Mouse (Mus musculus) forebrain, embryonic 14.5 days (tissue): ENCODE measurements at regions not wholly inside any gene's neighbourhood (a gene's known extent, or its start where the extent isn't known, plus 50 kb on each side); places are given as distances from the start of the nearest gene placed in this dataset.
A peak's percentile ranks its signal among the peaks of the same experiment; 100 is the strongest.

Experiments used
- ATAC-seq: fragments of 200-750 bp; cut with Nextera tagmentation; 2 replicates; pipeline ENCODE4 v1.8.0; 2017; ENCODE audit warnings: mild to moderate bottlenecking, moderate library complexity
- DNase-seq: peaks from one replicate; pipeline ENCODE4 v3.0.0-alpha.2; 2015; ENCODE audit warnings: low spot score
- H3K27ac ChIP-seq: fragments of 300-500 bp; sonication (generic); 2 replicates; pipeline ENCODE4 v1.5.1; 2014; ENCODE audit warnings: low read depth, mild to moderate bottlenecking, control low read depth, low read length, moderate library complexity
- H3K27me3 ChIP-seq: fragments of 300-500 bp; sonication (generic); replicated peaks from 2 replicates; pipeline ENCODE4 v1.6.1; 2014; ENCODE audit warnings: low read length, control low read depth, mixed read lengths; ENCODE audit not compliant: control insufficient read depth, insufficient read depth
- H3K36me3 ChIP-seq: fragments of 300-500 bp; sonication (generic); 2 replicates; pipeline ENCODE4 v1.6.1; 2014; ENCODE audit warnings: low read length, control low read depth; ENCODE audit not compliant: control insufficient read depth, insufficient read depth
- H3K4me1 ChIP-seq: fragments of 300-500 bp; sonication (generic); 2 replicates; pipeline ENCODE4 v1.6.1; 2014; ENCODE audit warnings: antibody characterized with exemption, low read length, control low read depth; ENCODE audit not compliant: control insufficient read depth, insufficient read depth
- H3K4me2 ChIP-seq: fragments of 300-500 bp; sonication (generic); 2 replicates; pipeline ENCODE4 v1.6.1; 2014; ENCODE audit warnings: mild to moderate bottlenecking, control low read depth, low read length
- H3K4me3 ChIP-seq: fragments of 300-500 bp; sonication (generic); 2 replicates; pipeline ENCODE4 v1.5.1; 2014; ENCODE audit warnings: low read depth, low read length, control low read depth
- H3K9ac ChIP-seq: fragments of 300-500 bp; sonication (generic); 2 replicates; pipeline ENCODE4 v1.6.1; 2014; ENCODE audit warnings: mild to moderate bottlenecking, low read length, control low read depth, moderate library complexity
- H3K9me3 ChIP-seq: fragments of 300-500 bp; sonication (generic); replicated peaks from 2 replicates; pipeline ENCODE4 v1.6.1; 2016; ENCODE audit warnings: low read length, control low read depth, mixed read lengths; ENCODE audit not compliant: control insufficient read depth
- WGBS: fragments of 180-500 bp; shearing (Covaris S2); extraction: QIAGEN DNeasy Blood & Tissue Kit; methylation state at CpG from one replicate; pipeline ENCODE4 v1.1.7; 2014; 5-methylcytosine and 5-hydroxymethylcytosine counted together

DNA sequence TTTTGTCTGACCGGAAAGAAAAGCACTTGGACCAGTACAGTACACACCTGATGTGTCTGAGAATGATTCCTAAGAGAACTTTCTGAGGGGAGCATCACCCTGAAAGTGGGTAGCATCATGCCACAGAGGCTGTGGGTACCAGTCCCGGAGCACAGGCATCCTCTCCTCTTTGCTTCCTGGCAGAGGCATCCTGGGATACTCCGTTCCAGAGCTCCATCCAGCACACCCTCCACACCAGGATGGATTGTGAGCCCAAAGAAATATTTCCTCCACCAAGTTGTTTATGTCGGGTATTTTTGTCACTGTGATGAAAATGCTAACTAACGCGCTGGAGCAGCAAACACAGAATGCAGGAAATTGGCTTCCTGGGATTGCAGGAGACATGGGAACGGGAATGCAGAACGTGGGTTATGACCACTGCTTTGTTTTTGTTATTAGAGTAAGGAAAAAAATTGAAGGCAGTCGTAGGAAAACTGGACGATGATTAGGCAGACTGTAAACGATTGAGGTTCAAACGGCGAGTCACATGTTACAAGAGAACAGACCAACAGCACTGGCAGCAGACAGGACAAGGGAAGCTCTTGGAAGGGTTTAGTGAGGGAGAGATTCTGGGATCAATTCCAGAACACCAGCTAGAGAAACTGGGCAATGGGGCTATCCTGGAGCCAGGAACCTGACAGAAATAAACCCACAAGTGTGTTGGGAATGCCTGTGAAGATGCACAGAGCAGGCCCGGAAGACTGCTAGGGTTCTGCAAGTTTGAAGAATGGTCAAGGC is 134.6 kb downstream of the Fgf18 start:
- no peaks in the 10 kb centered on the region for H3K27me3 ChIP-seq

DNA sequence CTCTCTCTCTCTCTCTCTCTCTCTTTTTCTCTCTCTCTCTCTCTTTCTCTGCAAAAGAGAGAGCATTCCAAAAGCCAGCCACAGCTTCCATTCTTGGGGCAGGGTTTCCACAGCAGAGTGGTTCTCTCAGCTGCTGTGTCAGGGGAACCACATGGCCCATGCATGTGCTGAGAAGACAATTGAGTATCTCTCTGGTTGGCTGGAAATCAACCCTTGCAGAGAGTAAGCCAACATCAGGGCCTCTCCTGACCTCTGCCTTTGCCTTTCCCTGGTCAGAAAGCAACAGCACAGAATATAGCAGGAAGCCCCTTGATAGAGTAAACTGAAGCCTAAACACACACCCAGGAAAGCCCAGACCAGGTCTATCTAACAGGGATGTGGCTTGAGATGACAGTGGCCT is 138.6 kb downstream of the Fgf18 start:
- Histone ChIP-seq H3K27ac (no peak overlapping the region), H3K9me3 (no peaks in the 10 kb centered on the region), H3K4me1 (0 out of 2 replicates have a peak, but pooled peaks cover 3% of the 10 kb centered on the region), H3K27me3 (no peaks in the 10 kb centered on the region), H3K9ac (no peak overlapping the region), H3K4me2 (no peak overlapping the region), H3K4me3 (no peak overlapping the region), H3K36me3 (no peaks in the 10 kb centered on the region)
- DNase-seq (no peak), ATAC-seq (no peak)

More for the DNA sequence above, 134.6 kb downstream of the Fgf18 start:
- no peaks in the 10 kb centered on the region for H3K4me1 ChIP-seq
- H3K9me3 ChIP-seq = no peaks in the 10 kb centered on the region
- ATAC-seq (no peak), DNase-seq (no peak)
- no peak overlapping the region for H3K27ac ChIP-seq
- 83% methylated on average over 14 of the region's 14 CpGs for WGBS
- no peak overlapping the region for H3K9ac ChIP-seq
- H3K4me3 ChIP-seq = no peak overlapping the region
- H3K4me2 ChIP-seq = no peak overlapping the region
- H3K36me3 ChIP-seq = no peaks in the 10 kb centered on the region

DNA sequence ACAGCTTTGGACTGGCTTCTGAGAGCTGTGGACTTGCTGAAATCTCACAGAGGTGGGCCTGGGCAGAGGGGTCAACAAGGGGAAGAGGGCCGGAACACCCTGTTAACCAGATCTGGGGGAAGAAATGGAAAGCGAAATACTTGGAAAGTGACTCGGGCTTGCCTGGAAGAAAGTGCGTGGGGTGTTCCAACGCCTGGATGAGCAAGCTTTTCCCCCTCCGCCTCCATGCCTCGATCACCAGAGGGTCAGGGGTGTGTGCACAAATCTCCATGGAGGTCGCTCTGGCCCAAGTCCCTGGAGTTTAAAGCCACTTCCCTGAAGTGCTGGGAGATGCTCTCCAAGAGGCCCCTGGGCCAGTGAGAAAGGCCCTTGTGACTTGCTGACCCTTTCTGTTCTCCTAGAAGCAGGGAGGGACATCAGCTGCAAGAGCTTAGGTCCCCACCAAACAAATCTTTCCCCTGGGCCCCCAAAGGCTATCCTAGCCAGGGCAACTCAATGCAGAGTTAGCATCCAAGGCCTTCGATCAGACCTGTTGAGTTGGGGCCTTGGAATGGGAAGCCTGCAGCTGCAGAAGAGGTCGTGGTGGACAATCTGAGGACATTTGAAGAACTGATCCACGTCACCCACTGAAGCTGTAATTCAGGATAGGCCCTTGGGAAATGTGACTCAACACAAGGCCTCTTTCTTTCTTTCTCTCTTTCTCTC is 139.2 kb downstream of the Fgf18 start:
- Histone ChIP-seq H3K36me3 (no peaks in the 10 kb centered on the region), H3K4me3 (no peak overlapping the region), H3K27ac (no peak overlapping the region), H3K27me3 (no peaks in the 10 kb centered on the region), H3K4me1 (0 out of 2 replicates have a peak, but pooled peaks cover 3% of the 10 kb centered on the region), H3K9me3 (no peaks in the 10 kb centered on the region), H3K9ac (no peak overlapping the region), H3K4me2 (no peak overlapping the region)
- WGBS = 91% methylated on average over 11 of the region's 11 CpGs
- ATAC-seq (no peak), DNase-seq (no peak)

DNA sequence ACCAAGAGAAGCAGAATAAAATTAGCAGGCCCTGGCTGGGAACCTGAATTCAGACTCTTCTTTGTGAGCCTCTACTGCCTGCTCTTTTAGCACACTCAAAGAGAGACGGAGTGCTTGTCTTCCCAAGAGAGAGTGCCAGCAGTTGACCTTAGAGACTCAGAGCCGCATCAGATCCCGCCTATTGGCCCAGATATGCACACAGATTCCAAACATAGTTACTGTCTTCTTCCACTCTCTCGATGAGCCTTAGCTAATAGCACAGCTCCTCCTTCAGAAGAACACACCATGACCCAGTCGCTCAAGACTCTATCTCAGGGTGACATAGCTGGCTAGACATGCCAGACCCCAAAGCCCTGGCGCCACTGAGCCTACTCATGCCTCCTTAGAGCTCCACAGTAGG is 139.8 kb downstream of the Fgf18 start:
- no peak overlapping the region for H3K27ac ChIP-seq
- H3K36me3 ChIP-seq = no peaks in the 10 kb centered on the region
- DNase-seq (no peak), ATAC-seq (no peak)
- no peaks in the 10 kb centered on the region for H3K9me3 ChIP-seq
- H3K4me2 ChIP-seq = no peak overlapping the region
- no peak overlapping the region for H3K9ac ChIP-seq
- H3K4me3 ChIP-seq = no peak overlapping the region
- WGBS = 90% methylated on average over 6 of the region's 6 CpGs
- H3K27me3 ChIP-seq = no peaks in the 10 kb centered on the region
- 0 out of 2 replicates have a peak, but pooled peaks cover 3% of the 10 kb centered on the region for H3K4me1 ChIP-seq

DNA sequence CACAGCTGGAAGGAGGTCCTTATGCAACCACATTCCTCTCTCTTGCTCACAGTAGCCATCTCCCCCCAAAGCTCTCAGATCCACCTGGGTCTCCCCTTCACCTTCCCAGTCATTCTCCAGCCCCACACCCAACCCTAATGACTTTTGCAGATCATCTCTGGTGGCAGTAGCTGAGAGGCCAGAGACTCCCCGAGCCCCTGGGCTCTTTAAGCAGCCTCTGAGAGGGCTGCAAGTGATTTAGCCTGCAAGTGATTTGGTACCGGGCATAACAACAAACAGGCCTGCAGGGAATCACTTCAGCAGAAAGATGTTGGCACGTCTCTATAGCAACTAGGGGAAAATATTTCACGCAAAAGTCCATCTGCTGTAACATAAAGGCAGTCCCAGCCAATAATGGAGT is 142.0 kb downstream of the Fgf18 start:
- no peak; the same call in 1 of the 2 replicates for ATAC-seq
- DNase-seq = peak; percentile 59

DNA sequence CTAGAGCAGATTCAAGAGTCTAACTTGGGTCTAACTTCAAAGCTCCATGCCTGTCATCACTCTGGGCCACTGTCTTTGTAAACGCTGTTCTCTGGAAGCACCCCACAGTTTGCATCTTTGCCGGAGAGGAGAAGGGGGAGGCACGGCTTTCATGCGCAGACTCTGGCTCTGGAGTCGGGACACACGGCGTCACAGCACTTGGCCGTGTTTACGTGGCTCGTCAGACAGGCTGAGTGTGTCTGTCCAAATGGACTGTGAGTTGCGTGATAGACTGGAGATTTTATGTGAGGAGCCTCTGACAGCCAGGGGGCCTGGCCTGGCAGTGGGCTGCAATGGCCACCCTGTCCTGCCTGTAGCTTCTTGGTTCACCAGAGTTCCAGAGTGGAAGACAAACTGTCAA is 142.6 kb downstream of the Fgf18 start:
- H3K27ac ChIP-seq = no peak overlapping the region
- no peak overlapping the region for H3K4me2 ChIP-seq
- H3K4me1 ChIP-seq = 0 out of 2 replicates have a peak, but pooled peaks cover 3% of the 10 kb centered on the region
- H3K9ac ChIP-seq = no peak overlapping the region
- ATAC-seq (no peak), DNase-seq (no peak)
- H3K27me3 ChIP-seq = no peaks in the 10 kb centered on the region
- no peaks in the 10 kb centered on the region for H3K36me3 ChIP-seq
- no peaks in the 10 kb centered on the region for H3K9me3 ChIP-seq
- no peak overlapping the region for H3K4me3 ChIP-seq
- WGBS = 90% methylated on average over 11 of the region's 11 CpGs

More for the DNA sequence above, 142.0 kb downstream of the Fgf18 start:
- no peak overlapping the region for H3K27ac ChIP-seq
- H3K4me3 ChIP-seq = no peak overlapping the region
- H3K27me3 ChIP-seq = no peaks in the 10 kb centered on the region
- H3K4me2 ChIP-seq = no peak overlapping the region
- 0 out of 2 replicates have a peak, but pooled peaks cover 3% of the 10 kb centered on the region for H3K4me1 ChIP-seq
- no peaks in the 10 kb centered on the region for H3K36me3 ChIP-seq
- no peak overlapping the region for H3K9ac ChIP-seq
- WGBS = 40% methylated on average over 4 of the region's 4 CpGs
- no peaks in the 10 kb centered on the region for H3K9me3 ChIP-seq

DNA sequence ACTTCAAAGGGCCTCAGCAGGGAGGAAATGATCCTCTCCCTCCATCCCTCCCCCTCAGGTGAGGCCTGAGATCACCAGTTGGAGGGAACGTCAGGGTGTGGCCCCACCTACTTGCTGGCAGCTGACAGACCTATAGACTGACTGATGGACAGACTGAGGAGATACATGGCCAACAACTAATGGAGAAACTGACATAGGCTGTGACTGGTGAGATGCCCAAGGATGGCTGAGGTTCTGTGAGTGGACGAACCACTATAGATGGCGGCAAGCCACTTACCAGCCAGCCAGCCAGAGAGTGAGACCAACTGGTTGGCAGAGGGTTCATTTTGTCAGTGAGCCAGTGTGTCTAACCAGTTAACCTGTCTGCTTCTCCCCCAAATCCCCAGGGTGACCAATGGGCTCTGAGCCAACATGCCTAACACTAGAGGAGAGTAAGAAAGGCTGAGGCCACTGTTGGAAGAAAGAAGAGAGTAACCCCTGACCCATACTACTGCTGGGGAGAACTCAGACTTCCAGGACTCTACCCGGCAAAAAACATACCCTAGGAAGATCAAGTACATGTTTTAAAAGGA is 147.4 kb downstream of the Fgf18 start:
- Histone ChIP-seq H3K4me2 (no peak overlapping the region), H3K9ac (no peak overlapping the region), H3K27me3 (no peaks in the 10 kb centered on the region), H3K36me3 (no peaks in the 10 kb centered on the region), H3K4me1 (no peaks in the 10 kb centered on the region), H3K4me3 (no peak overlapping the region), H3K27ac (no peak overlapping the region), H3K9me3 (no peaks in the 10 kb centered on the region)
- no peak for ATAC-seq
- no peak for DNase-seq
- WGBS = 85% methylated on average over 4 of the region's 4 CpGs

DNA sequence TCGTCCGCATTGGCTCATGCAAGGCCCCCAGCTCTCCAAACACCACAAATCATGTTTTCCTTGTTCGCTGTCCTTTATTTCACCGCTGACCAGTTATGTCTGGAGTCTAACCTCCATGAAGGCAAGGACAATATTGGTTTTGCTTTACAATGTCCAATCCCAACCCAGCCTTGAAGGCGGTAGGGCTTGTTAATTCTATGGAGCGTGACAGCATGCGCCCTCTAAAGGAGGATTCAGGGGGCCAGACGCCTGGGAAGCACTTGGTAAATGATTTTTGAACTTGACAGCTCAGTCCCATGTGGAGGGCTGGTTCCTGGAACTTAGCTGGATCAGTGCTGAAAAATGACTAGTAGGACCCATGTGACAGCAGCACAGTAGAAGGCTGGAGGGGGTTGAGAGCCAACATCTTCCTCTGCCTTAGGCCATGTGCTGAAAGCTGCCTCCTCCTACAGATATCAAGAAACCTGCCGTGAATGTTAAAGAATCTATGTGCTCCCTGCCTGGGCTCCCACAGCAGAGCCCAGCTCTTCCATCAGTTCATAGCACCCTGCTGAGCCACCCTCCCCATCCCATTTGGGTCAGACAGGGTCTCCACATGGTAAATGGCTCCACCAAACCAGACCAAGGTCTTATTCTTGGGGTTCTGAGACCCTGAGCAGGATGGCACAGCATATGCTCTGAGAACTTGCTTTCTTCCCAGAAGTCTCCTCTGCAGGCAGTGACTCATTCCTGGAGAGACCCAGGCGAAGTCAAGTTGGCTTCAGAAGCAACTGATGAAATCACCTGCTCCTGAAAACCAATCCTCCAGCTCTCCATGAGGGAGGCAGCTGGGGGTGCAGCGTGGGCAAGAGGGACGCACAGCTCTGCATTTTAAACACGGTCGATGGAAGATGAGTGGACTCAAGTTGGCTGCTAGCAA is 148.3 kb downstream of the Fgf18 start:
- no peaks in the 10 kb centered on the region for H3K9me3 ChIP-seq
- H3K27ac ChIP-seq = no peak overlapping the region
- no peaks in the 10 kb centered on the region for H3K4me1 ChIP-seq
- H3K9ac ChIP-seq = no peak overlapping the region
- no peak for ATAC-seq
- H3K36me3 ChIP-seq = no peaks in the 10 kb centered on the region
- no peak overlapping the region for H3K4me2 ChIP-seq
- DNase-seq = no peak
- H3K27me3 ChIP-seq = no peaks in the 10 kb centered on the region
- no peak overlapping the region for H3K4me3 ChIP-seq
- 85% methylated on average over 14 of the region's 14 CpGs for WGBS
